Mouse (Mus musculus): ENCODE measurements around the gene Fes.

Fes gene

GRCm38 (mm10) chr7:80374733-80375132 is 13.0 kb downstream of the Fes start:
- DNase-seq (ENCODE audit: low spot score in 2 of 2), result no peak

GRCm38 (mm10) chr7:80374280-80374679 is 13.5 kb downstream of the Fes start:
- no peak for DNase-seq (ENCODE audit: low spot score in 2 of 2)

GRCm38 (mm10) chr7:80373850-80374249 is 13.9 kb downstream of the Fes start:
- no peak for DNase-seq (ENCODE audit: low spot score in 2 of 2)

- DNase-seq (ENCODE audit: low spot score in 2 of 2), result no peak
Measured at GRCm38 (mm10) chr7:80373352-80373751, 14.4 kb downstream of the Fes start.

GRCm38 (mm10) chr7:80372667-80373066 is 15.1 kb downstream of the Fes start:
- no peak for DNase-seq (ENCODE audit: low spot score in 2 of 2)

GRCm38 (mm10) chr7:80372166-80372565 is 15.6 kb downstream of the Fes start:
- no peak for DNase-seq (ENCODE audit: low spot score in 2 of 2)

- DNase-seq (ENCODE audit: low spot score in 2 of 2), result peak; percentile 46 to 65
Measured at GRCm38 (mm10) chr7:80371041-80371751, 16.6 kb downstream of the Fes start, which contains the start of gene Man2a2. TSS of gene Man2a2 (minus strand) at chr7:80371375.

- peak; percentile 68 to 70 for DNase-seq (ENCODE audit: low spot score in 2 of 2)
Measured at GRCm38 (mm10) chr7:80370649-80371040, 17.1 kb downstream of the Fes start.

GRCm38 (mm10) chr7:80369967-80370431 is 17.7 kb downstream of the Fes start:
- no peak for DNase-seq (ENCODE audit: low spot score in 2 of 2)

- DNase-seq (ENCODE audit: low spot score in 2 of 2), result no peak
Measured at GRCm38 (mm10) chr7:80369461-80369860, 18.3 kb downstream of the Fes start.

- DNase-seq (ENCODE audit: low spot score in 2 of 2), result no peak
Measured at GRCm38 (mm10) chr7:80368635-80369421, 18.9 kb downstream of the Fes start.

- no peak for DNase-seq (ENCODE audit: low spot score in 2 of 2)
Measured at GRCm38 (mm10) chr7:80368009-80368408, 19.7 kb downstream of the Fes start.

GRCm38 (mm10) chr7:80367232-80367631 is 20.5 kb downstream of the Fes start:
- no peak for DNase-seq (ENCODE audit: low spot score in 2 of 2)

- no peak for DNase-seq (ENCODE audit: low spot score in 2 of 2)
Measured at GRCm38 (mm10) chr7:80365759-80366158, 22.0 kb downstream of the Fes start.

- no peak for DNase-seq (ENCODE audit: low spot score in 2 of 2)
Measured at GRCm38 (mm10) chr7:80360435-80360834, 27.3 kb downstream of the Fes start.

GRCm38 (mm10) chr7:80358039-80358438 is 29.7 kb downstream of the Fes start:
- DNase-seq (ENCODE audit: low spot score in 2 of 2), result no peak

- DNase-seq (ENCODE audit: low spot score in 2 of 2), result no peak
Measured at GRCm38 (mm10) chr7:80357156-80357555, 30.6 kb downstream of the Fes start.

- no peak for DNase-seq (ENCODE audit: low spot score in 2 of 2)
Measured at GRCm38 (mm10) chr7:80356351-80356750, 31.4 kb downstream of the Fes start.

- DNase-seq (ENCODE audit: low spot score in 2 of 2), result no peak
Measured at GRCm38 (mm10) chr7:80352920-80353319, 34.8 kb downstream of the Fes start.

GRCm38 (mm10) chr7:80350808-80351207 is 36.9 kb downstream of the Fes start:
- DNase-seq (ENCODE audit: low spot score in 2 of 2), result no peak

- DNase-seq (ENCODE audit: low spot score in 2 of 2), result no peak
Measured at GRCm38 (mm10) chr7:80347670-80348586, 39.8 kb downstream of the Fes start.

- DNase-seq (ENCODE audit: low spot score in 2 of 2), result no peak
Measured at GRCm38 (mm10) chr7:80346830-80347229, 40.9 kb downstream of the Fes start.

Measured in frontal cortex, postnatal 25 days (tissue).